Mouse (Mus musculus) granulocyte monocyte progenitor cell, adult 5-6 weeks (primary cell): ENCODE measurements at regions not wholly inside any gene's neighbourhood (a gene's known extent, or its start where the extent isn't known, plus 50 kb on each side); places are given as distances from the start of the nearest gene placed in this dataset.

Experiments
- ATAC-seq: replicated peaks from 2 replicates; pipeline ENCODE4 v1.8.0; 2016; ENCODE audit warnings: mild to moderate bottlenecking, moderate TSS enrichment, inconsistent platforms; ENCODE audit not compliant: poor library complexity, severe bottlenecking

- no peak for ATAC-seq
Measured at GRCm38 (mm10) chr10:118683356-118683755, 186.7 kb downstream of the Dyrk2 start.

- ATAC-seq: no peak
Measured at GRCm38 (mm10) chr10:118699292-118699691, 170.7 kb downstream of the Dyrk2 start.

- ATAC-seq: no peak
Measured at GRCm38 (mm10) chr10:118700115-118700514, 169.9 kb downstream of the Dyrk2 start.

GRCm38 (mm10) chr10:118706020-118706419 is 164.0 kb downstream of the Dyrk2 start:
- no peak for ATAC-seq

- peak; percentile 81 for ATAC-seq
Measured at GRCm38 (mm10) chr10:118709718-118710117, 160.3 kb downstream of the Dyrk2 start.

- ATAC-seq: no peak
Measured at GRCm38 (mm10) chr10:118711529-118711928, 158.5 kb downstream of the Dyrk2 start.

GRCm38 (mm10) chr10:118711951-118712350 is 158.1 kb downstream of the Dyrk2 start:
- ATAC-seq: no peak

- ATAC-seq: no peak
Measured at GRCm38 (mm10) chr10:118712951-118713350, 157.1 kb downstream of the Dyrk2 start.

GRCm38 (mm10) chr10:118714179-118714581 is 155.8 kb downstream of the Dyrk2 start:
- ATAC-seq: peak; percentile 75

- no peak for ATAC-seq
Measured at GRCm38 (mm10) chr10:118714595-118714994, 155.4 kb downstream of the Dyrk2 start.

- no peak for ATAC-seq
Measured at GRCm38 (mm10) chr10:118720630-118721029, 149.4 kb downstream of the Dyrk2 start.

GRCm38 (mm10) chr10:118722132-118722551 is 147.9 kb downstream of the Dyrk2 start:
- no peak for ATAC-seq

GRCm38 (mm10) chr10:118722671-118723070 is 147.3 kb downstream of the Dyrk2 start:
- ATAC-seq: no peak

- peak; percentile 91 for ATAC-seq
Measured at GRCm38 (mm10) chr10:118736093-118736492, 133.9 kb downstream of the Dyrk2 start.

- ATAC-seq: peak; percentile 97
Measured at GRCm38 (mm10) chr10:118737064-118737463, 132.9 kb downstream of the Dyrk2 start.

GRCm38 (mm10) chr10:118739849-118740481 is 130.0 kb downstream of the Dyrk2 start:
- ATAC-seq: no peak

- no peak for ATAC-seq
Measured at GRCm38 (mm10) chr10:118743831-118744230, 126.2 kb downstream of the Dyrk2 start.

- no peak for ATAC-seq
Measured at GRCm38 (mm10) chr10:118746719-118747395, 123.2 kb downstream of the Dyrk2 start.

GRCm38 (mm10) chr10:118749039-118749438 is 121.0 kb downstream of the Dyrk2 start:
- ATAC-seq: 0 out of 2 replicates have a peak, but pooled peaks have one; percentile 17

GRCm38 (mm10) chr10:118749756-118750155 is 120.3 kb downstream of the Dyrk2 start:
- no peak for ATAC-seq

GRCm38 (mm10) chr10:118751110-118751509 is 118.9 kb downstream of the Dyrk2 start:
- no peak for ATAC-seq
